Mouse (Mus musculus) retina, adult 2 months (tissue): ENCODE measurements around the gene Dlgap4.

Source experiments
- DNase-seq: peaks from one replicate; pipeline ENCODE4 v3.0.0-alpha.2; 2012; ENCODE audit warnings: low read depth, low spot score

Gene Dlgap4

DNA sequence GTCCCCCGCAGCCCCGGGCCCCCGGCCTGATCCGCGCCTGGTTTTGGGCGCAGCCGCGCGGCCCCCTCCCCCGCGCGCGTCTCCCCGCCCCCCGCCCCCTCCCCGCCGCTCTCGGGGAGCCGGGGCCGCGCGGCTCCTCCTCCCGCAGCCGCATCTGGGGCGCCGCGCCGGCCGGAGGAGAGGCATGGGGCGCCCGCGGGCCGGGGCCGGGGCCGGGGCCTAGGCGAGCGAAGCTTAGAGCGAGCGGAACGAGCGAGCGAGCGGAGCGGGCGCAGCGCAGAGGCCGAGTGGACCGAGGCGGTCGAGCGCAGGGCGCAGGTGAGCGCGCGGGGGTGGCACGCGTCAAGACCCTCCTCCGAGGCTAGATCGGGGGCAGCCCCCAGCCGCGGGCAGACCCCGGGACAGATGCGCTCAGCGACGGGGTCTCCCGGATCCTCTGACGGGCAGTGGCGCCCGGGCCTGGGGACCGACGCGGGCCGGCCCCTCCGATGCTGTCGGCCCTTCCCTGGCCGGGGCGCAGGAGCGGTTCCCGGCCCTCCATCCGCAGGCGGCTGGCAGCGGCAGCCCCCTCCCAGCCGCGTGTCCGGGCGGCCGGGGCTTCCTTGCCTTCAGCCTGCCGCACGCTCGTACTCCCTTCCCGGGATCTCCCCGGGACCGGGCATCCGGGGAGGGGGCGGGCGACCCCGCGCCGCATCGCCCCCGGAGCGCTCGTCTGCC is at the start of gene Dlgap4:
Gene Dlgap4 (plus strand): TSS at position 165 of the 717 bp plus-strand sequence.
- DNase-seq: no peak

GRCm38 (mm10) chr2:156566512-156566911 is 47.0 kb upstream of the Dlgap4 start:
- DNase-seq: no peak

DNA sequence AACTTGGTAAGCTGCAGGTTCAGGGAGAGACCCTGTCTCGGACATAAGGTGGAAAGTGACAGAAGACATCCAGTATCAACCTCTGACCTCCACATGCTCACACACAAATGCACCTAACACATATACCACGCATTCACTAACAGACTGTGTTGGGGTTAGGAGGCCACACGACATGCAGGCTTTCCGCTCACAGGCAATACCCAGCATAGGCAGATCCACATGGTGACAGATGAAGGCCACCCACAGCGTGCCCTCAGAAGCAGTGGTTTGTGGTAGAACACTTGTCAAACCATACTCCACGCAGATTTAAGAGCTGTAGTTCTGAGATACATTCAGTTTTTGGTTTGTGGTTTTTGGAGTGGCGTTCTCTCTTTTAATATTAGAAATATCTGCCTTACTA is 44.9 kb upstream of the Dlgap4 start:
- no peak for DNase-seq

- no peak for DNase-seq
Measured at GRCm38 (mm10) chr2:156569261-156569660, 44.2 kb upstream of the Dlgap4 start.

DNA sequence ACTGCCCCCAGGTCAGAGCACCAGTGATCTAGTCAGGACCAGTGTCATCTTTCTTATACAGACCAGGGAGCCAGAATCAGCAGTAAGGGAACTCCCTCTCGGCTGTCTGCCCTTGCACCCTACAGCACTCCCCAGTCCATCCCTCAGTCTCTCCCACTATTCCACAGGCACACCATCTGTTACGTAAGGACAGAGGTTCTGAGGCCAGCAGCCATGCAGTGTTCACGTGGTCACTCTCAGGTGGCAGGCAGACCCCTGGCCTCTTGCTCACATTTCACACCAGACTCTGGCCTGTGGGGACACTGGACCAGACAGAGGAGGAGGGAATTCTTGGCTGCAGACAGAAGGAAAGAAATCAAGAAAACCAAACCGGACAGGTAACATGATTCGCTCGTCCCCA is 42.0 kb upstream of the Dlgap4 start:
- DNase-seq: no peak

- no peak for DNase-seq
Measured at GRCm38 (mm10) chr2:156576850-156577587, 36.5 kb upstream of the Dlgap4 start.

DNA sequence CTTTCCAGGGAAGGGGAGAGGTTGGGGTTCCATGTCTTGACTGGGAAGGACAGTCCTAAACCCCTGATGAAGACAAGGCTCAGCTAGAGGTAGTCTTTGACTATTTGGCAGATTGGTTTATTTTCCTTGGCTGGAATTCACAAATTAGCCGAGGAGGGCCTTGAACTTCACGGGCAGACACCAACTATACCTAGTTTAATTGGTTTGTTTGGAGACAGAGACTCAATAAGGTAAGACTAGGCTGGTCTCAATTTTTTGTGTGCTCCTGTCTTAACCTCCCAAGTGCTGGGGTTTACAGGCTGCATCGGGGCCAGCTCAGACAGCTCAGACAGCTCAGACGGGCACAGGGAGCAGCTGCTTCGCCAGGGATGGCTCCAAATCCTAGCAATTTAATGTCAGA is 33.0 kb upstream of the Dlgap4 start:
- DNase-seq: no peak

- no peak for DNase-seq
Measured at GRCm38 (mm10) chr2:156581244-156581643, 32.3 kb upstream of the Dlgap4 start.

DNA sequence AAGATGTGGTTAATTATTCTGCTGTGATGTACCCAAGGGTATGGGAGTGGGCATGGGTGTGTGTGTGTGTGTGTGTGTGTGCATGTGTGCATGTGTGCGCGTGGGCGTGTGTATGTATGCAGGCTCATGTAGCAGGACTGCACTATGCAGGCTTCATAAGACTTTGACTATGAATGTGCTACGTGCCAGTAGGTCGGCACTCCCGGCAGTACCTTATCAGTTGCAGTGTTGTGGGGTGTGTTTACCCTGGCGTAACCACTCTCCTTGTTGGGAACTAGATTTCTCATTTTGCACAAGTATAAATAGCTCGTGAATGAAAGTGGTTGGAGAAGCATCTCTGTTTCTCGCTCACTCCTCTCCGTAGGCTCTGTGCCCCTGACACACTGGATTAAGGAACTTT is 30.6 kb upstream of the Dlgap4 start:
- no peak for DNase-seq

DNA sequence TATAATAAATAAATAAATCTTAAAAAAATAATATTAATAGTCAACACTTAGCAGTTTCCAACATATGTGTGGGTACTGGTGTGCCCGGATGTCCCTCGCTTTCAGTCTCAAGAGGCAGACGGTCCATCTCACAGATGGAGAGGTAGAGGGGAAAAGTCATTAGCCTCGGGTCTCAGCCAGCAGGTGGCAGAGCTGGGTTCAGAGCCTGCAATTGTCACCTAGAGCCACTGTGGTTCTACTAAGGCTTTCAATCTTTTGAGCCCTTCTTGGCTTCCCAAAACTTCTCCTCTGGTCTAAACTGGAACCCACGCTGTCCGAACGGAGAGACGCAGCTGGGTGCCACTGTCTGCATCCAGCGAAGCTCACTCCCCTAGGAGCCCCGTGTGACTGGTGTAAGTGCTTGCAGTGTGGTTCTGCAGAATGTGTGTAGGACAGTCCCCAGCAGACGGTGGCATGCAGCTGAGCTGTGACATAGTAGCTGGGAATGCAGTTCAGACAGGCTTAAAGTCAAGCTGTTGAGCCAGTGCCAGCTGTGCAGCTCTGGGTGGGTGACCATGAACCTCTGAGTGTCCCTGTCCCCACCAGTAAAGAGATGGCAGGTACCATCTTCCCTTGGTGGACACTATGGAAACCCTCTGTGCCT is 29.2 kb upstream of the Dlgap4 start:
- DNase-seq: no peak

DNA sequence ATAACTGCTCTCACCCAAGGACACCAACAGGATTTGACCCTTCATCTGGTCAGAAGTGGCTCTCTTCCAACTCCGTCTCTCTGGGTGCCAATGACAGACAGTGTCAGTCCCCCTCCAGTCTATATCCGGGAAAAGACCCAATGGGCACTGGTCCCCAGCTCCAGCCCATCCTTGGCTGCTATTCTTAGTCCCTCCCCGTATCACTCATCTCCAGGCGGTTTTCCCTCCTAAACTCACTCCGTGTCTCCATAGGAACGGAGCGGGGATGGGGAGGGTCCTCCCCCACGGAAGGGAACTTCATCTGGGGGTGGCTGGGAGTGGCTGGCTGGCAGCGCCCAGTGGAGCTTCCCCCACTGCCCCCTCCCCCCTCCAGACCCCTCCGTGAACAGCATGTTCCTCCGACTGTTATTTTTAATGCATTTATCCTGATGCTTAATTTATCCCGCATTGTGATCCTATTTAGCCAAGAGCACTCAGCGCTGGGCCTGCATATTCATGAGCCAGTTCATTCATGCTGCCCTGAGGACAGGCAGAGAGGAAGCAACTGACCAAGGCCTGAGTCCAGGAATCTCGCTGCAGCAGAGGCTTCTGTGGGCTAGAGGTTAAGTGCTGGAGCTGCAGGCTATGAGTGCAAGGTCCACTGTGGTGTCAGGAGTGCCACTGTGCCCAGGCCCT is 28.6 kb upstream of the Dlgap4 start:
- no peak for DNase-seq

- DNase-seq: no peak
Measured at GRCm38 (mm10) chr2:156589481-156589880, 24.0 kb upstream of the Dlgap4 start.

- DNase-seq: no peak
Measured at GRCm38 (mm10) chr2:156594987-156595490, 18.5 kb upstream of the Dlgap4 start.

GRCm38 (mm10) chr2:156602581-156602980 is 10.9 kb upstream of the Dlgap4 start:
- no peak for DNase-seq

DNA sequence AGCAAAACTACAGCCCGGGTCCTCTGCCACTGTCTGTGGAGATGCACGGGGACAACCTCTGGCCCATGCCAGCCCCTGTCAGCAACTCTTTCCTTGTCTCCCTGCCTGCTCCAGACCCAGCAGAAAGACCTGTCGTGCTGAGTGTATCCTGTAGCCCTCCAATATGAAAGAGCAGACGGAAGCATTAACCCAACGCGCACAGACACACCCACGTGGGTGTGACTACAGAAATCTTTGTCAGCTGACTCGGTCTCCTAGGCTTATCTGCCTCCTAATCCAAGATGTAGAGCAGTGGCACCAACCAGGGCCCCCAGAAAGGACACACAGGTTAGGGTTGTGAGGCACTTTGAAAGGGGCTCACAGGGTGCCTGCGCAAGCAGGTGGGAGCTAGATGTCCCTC is 9.8 kb upstream of the Dlgap4 start:
- no peak for DNase-seq

- no peak for DNase-seq
Measured at GRCm38 (mm10) chr2:156605144-156605543, 8.4 kb upstream of the Dlgap4 start.

DNA sequence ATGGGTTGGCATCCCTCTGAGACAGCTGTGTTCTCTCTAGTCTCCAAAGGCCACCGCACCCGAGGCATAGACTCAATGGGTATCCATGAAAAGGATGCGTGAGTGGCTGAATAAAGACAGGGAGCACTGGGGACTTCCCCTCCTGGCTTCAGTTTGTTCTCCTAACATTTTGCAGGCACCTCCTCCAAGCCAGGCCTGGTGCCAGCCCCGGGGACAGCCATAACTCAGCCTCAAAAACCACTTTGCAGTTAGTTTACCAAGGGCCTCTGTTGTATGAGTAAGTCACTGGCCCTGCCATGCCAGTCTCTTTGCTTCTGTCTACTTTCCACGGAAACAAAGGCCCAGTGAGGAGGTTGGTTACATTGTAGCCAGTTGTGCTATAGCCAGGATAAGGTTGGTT is 7.5 kb upstream of the Dlgap4 start:
- no peak for DNase-seq

DNA sequence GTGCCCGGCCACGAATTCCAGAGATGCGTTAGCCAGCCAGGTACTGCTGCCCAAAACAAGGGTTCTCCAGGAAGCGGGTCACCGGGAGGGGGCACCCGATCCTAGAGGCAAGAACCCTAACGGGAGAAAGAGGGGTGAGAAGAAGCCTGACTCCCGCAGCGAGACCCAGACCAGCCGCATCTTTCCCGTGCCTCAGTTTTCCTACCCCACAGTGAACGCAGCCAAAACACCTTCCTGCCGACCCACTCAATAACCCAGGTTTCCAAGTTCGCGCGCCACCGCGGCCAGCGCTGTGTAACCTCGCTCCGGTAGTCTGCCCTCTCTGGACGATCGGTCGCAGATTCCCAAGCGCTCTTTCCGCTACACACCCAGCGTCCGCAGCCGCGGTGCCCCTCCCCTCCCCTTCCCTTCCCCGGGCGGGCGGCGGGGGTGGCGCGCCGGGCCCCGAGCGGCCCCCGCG is 394 bp upstream of the Dlgap4 start:
- DNase-seq: peak; percentile 34

GRCm38 (mm10) chr2:156614258-156614556 is 702 bp downstream of the Dlgap4 start:
- no peak for DNase-seq

- DNase-seq: no peak
Measured at GRCm38 (mm10) chr2:156614661-156615654, 1.5 kb downstream of the Dlgap4 start.

DNA sequence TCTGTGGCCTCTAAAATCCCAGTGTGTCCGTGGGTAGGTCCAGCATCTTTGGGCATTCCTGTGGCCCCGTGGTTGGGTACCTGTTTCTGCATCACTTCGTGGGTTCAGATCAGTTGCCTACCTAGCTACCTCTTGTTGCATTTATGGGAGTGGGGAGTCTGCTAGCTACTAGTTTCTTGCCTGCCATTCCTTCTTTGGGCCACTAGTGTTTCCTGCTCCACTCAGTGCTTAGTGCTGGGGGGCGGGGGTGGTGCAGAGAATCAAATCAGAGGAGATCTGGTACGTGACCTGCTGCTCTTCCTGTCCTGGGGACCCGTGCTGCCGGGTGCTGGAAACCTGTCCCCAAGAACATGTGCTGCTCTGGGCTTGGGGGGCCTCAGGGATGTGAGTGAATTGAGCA is 3.0 kb downstream of the Dlgap4 start:
- DNase-seq: no peak
